Mouse (Mus musculus) thymus, adult 2 months (tissue): ENCODE results near the gene S100a9.

Source experiments
- CTCF ChIP-seq: fragments of 200-500 bp; IDR thresholded peaks from 2 replicates; pipeline ENCODE4 v1.5.1; 2012; ENCODE audit warnings: mild to moderate bottlenecking, control low read depth, low read length, moderate library complexity, borderline replicate concordance; ENCODE audit not compliant: control insufficient read depth, poor library complexity, insufficient read depth; ENCODE audit errors: extremely low read depth
- POLR2A ChIP-seq: fragments of 200-500 bp; IDR thresholded peaks from 2 replicates; pipeline ENCODE4 v1.6.1; 2012; ENCODE audit warnings: mild to moderate bottlenecking, low read length, control low read depth, moderate library complexity; ENCODE audit not compliant: control insufficient read depth, poor library complexity, insufficient read depth; ENCODE audit errors: extremely low read depth

DNA sequence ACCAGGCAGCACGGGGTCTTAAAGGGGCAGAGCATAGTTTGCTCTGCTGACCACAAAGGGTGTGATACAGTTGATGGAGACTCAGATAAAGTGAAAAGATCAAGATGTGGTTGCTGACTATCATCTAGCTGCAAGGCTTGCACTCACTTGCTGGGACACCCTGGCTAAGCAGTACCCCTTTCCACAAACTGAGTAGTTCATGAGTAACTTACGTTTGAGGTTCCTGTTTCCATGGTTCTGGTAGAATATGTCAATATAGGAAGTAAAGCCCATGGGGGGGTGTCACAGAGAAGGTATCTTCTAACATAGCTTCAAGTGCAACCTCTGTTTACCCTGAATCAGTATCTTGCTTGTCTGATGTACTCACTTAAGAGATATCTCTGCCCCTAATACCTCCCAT lies 2.0 kb downstream of the S100a9 start:
- no peak for TF ChIP-seq CTCF
- TF ChIP-seq POLR2A: no peak
